Mouse (Mus musculus) erythroblast, embryonic 14.5 days (primary cell): ENCODE data around the gene Zfp410.

Source experiments
- GATA1 ChIP-seq: IDR thresholded peaks from 2 replicates; pipeline ENCODE4 v1.6.1; 2012; ENCODE audit warnings: low read length, inconsistent platforms, mixed read lengths
- TAL1 ChIP-seq: IDR thresholded peaks from 3 replicates; pipeline ENCODE4 v1.6.1; 2012; ENCODE audit warnings: low read length, inconsistent platforms, mixed read lengths

GRCm38 (mm10) chr12:84277832-84278231 is 38.8 kb upstream of the Zfp410 start:
- TF ChIP-seq GATA1, result no peak
- no peak for TF ChIP-seq TAL1
